8 mouse cellular contexts compared by ENCODE assay signal in genomic region chr14:55014591-55014990, GRCm38 (mm10). TPM values are rescaled to one million over a fixed set of nuclear protein-coding genes. Genes with fewer than 3 reads are reported as not detected.
DNase-seq lines count a peak whose midpoint lies in the region; ATAC-seq and TF ChIP-seq lines count a peak whose summit lies in the region.

No protein-coding gene starts in this region.

- H3K4me2 ChIP-seq in heart, embryonic 12.5 days = peak overlapping the region; percentile 81
- H3K4me2 ChIP-seq in midbrain, embryonic 13.5 days (replicated peaks) = peak overlapping the region; percentile 58

- no peak for TF ChIP-seq POLR2A in embryonic fibroblast, embryonic 13.5 days (IDR thresholded peaks at IDR 0.05; ENCODE audit: low read depth, low read length)

- peaks cover 3% of the 10 kb centered on the region for H3K9me3 ChIP-seq in heart, embryonic 12.5 days (replicated peaks)
- no peaks in the 10 kb centered on the region for H3K9me3 ChIP-seq in E14TG2a.4 (ENCODE audit: low read length)
- H3K9me3 ChIP-seq in midbrain, embryonic 13.5 days = peaks cover 2% of the 10 kb centered on the region; the same call in 1 of the 2 replicates

- peak overlapping the region; percentile 96 for H3K27ac ChIP-seq in heart, embryonic 12.5 days (ENCODE audit: poor library complexity, severe bottlenecking)
- H3K27ac ChIP-seq in embryonic fibroblast, embryonic 13.5 days (ENCODE audit: insufficient read depth, low read length) = peak overlapping the region; percentile 80
- peak overlapping the region; percentile 94 for H3K27ac ChIP-seq in midbrain, embryonic 13.5 days

- H3K4me3 ChIP-seq in heart, embryonic 12.5 days = peak overlapping the region; percentile 54
- H3K4me3 ChIP-seq in E14TG2a.4 (replicated peaks; ENCODE audit: low read length) = peak overlapping the region; percentile 92
- H3K4me3 ChIP-seq in embryonic fibroblast, embryonic 13.5 days (ENCODE audit: insufficient read depth, low read length) = peak overlapping the region; percentile 46
- H3K4me3 ChIP-seq in midbrain, embryonic 13.5 days (replicated peaks) = peak overlapping the region; percentile 46

- TF ChIP-seq CTCF in E14TG2a.4 (conservative IDR thresholded peaks at IDR 0.05; ENCODE audit: low read length) = no peak
- TF ChIP-seq CTCF in embryonic fibroblast, embryonic 13.5 days (IDR thresholded peaks at IDR 0.05; ENCODE audit: borderline replicate concordance, insufficient read depth, low read length) = no peak

- H3K4me1 ChIP-seq in heart, embryonic 12.5 days (replicated peaks) = peaks cover 12% of the 10 kb centered on the region
- H3K4me1 ChIP-seq in E14TG2a.4 (replicated peaks; ENCODE audit: low read depth, low read length) = peaks cover 9% of the 10 kb centered on the region
- H3K4me1 ChIP-seq in embryonic fibroblast, embryonic 13.5 days (ENCODE audit: control insufficient read depth, insufficient read depth, low read length) = no peaks in the 10 kb centered on the region
- H3K4me1 ChIP-seq in midbrain, embryonic 13.5 days (replicated peaks) = peaks cover 9% of the 10 kb centered on the region

- DNase-seq in heart, postnatal 14 days = no peak
- peak; percentile 73 to 76 for DNase-seq in layer of hippocampus, adult 8-10 months (ENCODE audit: low spot score in 2 of 2)
- no peak for DNase-seq in urinary bladder, postnatal 25 days (ENCODE audit: low spot score)
- no peak for DNase-seq in cerebellum, postnatal 25 days

- H3K9ac ChIP-seq in heart, embryonic 12.5 days = peak overlapping the region; percentile 71
- H3K9ac ChIP-seq in midbrain, embryonic 13.5 days (replicated peaks) = peak overlapping the region; percentile 74

- no peaks in the 10 kb centered on the region for H3K27me3 ChIP-seq in heart, embryonic 12.5 days (replicated peaks)
- H3K27me3 ChIP-seq in E14TG2a.4 (ENCODE audit: insufficient read depth, low read length) = no peaks in the 10 kb centered on the region
- H3K27me3 ChIP-seq in midbrain, embryonic 13.5 days = no peaks in the 10 kb centered on the region

- H3K36me3 ChIP-seq in heart, embryonic 12.5 days = peaks cover 19% of the 10 kb centered on the region
- H3K36me3 ChIP-seq in E14TG2a.4 (ENCODE audit: insufficient read depth, low read length) = peaks cover 25% of the 10 kb centered on the region
- peaks cover 3% of the 10 kb centered on the region; the same call in 1 of the 2 replicates for H3K36me3 ChIP-seq in midbrain, embryonic 13.5 days

- ATAC-seq in heart, embryonic 12.5 days (ENCODE audit: insufficient number of reproducible peaks, low FRiP score) = peak; percentile 60
- ATAC-seq in midbrain, embryonic 13.5 days = no peak; the same call in 1 of the 2 replicates

- under 1% methylated on average over 27 of the region's 27 CpGs for WGBS in heart, embryonic 12.5 days
- under 1% methylated on average over 27 of the region's 27 CpGs for WGBS in midbrain, embryonic 13.5 days

- intact Hi-C loops in heart, postnatal 14 days (cut with DNase I) = loop anchor here (2.0 to 10.0 kb wide), 3 partner anchors 114 to 330 kb away; partner anchors contain the start of genes 1700123O20Rik and Acin1

RNA-seq across cellular contexts. Expression of gene Ngdn, which starts 0.7 kb away (rescaled TPM):
- 55.7 and 60.8 TPM in 2 replicates for polyA plus RNA-seq in heart, embryonic 12.5 days (2016; fragmentation: Nextera tagmentation; extraction: Ambion mirVana)
- 10 to 100 TPM; 23.4 to 28.4 TPM for total RNA-seq in heart, postnatal 14 days (2021)
- 32.8 and 37.7 TPM in 2 replicates for polyA plus RNA-seq in embryonic fibroblast, embryonic 13.5 days (2011; ENCODE audit: insufficient read length, low read depth, missing spikeins)
- total RNA-seq in layer of hippocampus, adult 8-10 months (2022) = 10 to 100 TPM; 32.5 to 39.5 (median 34.1) TPM
- 60.4 and 62.7 TPM in 2 replicates for polyA plus RNA-seq in midbrain, embryonic 13.5 days (2015; fragmentation: Nextera tagmentation; extraction: Ambion mirVana)

RNA-seq across cellular contexts. Expression of gene Myh7, which starts 20.2 kb away (rescaled TPM):
- polyA plus RNA-seq in heart, embryonic 12.5 days (2016; fragmentation: Nextera tagmentation; extraction: Ambion mirVana) = 5,583 and 5,934 TPM in 2 replicates
- 1,000 to 10,000 TPM; 2,004 to 2,187 TPM for total RNA-seq in heart, postnatal 14 days (2021)
- polyA plus RNA-seq in embryonic fibroblast, embryonic 13.5 days (2011; ENCODE audit: insufficient read length, low read depth, missing spikeins) = not detected in 2 replicates
- 1 to 10 TPM; 6.0 to 10.0 (median 7.8) TPM for total RNA-seq in layer of hippocampus, adult 8-10 months (2022)
- polyA plus RNA-seq in midbrain, embryonic 13.5 days (2015; fragmentation: Nextera tagmentation; extraction: Ambion mirVana) = 4.6 and 5.3 TPM in 2 replicates

RNA-seq across cellular contexts. Expression of gene Gm17428, which starts 37.9 kb away (rescaled TPM):
- polyA plus RNA-seq in heart, embryonic 12.5 days (2016; fragmentation: Nextera tagmentation; extraction: Ambion mirVana) = not detected in 2 replicates
- not detected for total RNA-seq in heart, postnatal 14 days (2021)
- polyA plus RNA-seq in embryonic fibroblast, embryonic 13.5 days (2011; ENCODE audit: insufficient read length, low read depth, missing spikeins) = not detected in 2 replicates
- total RNA-seq in layer of hippocampus, adult 8-10 months (2022) = not detected
- not detected in 2 replicates for polyA plus RNA-seq in midbrain, embryonic 13.5 days (2015; fragmentation: Nextera tagmentation; extraction: Ambion mirVana)

RNA-seq across cellular contexts. Expression of gene Myh6, which starts 47.9 kb away (rescaled TPM):
- polyA plus RNA-seq in heart, embryonic 12.5 days (2016; fragmentation: Nextera tagmentation; extraction: Ambion mirVana) = 2,737 and 2,858 TPM in 2 replicates
- total RNA-seq in heart, postnatal 14 days (2021) = over 10,000 TPM; 23,215 to 24,603 TPM
- polyA plus RNA-seq in embryonic fibroblast, embryonic 13.5 days (2011; ENCODE audit: insufficient read length, low read depth, missing spikeins) = 1.0 TPM in 1 of 2 replicates, not detected in the other
- total RNA-seq in layer of hippocampus, adult 8-10 months (2022) = 1 to 10 TPM; 1.7 to 5.4 (median 2.6) TPM
- polyA plus RNA-seq in midbrain, embryonic 13.5 days (2015; fragmentation: Nextera tagmentation; extraction: Ambion mirVana) = 0.75 and 1.3 TPM in 2 replicates

Comparison
In these comparisons a context has a peak if more than half of its experiments do, and no peak if none do; other contexts are left out.
1. DNase-seq: peak in layer of hippocampus, adult 8-10 months (2 of 2); none in heart, postnatal 14 days (0 of 2), urinary bladder, postnatal 25 days (single experiment) and cerebellum, postnatal 25 days (0 of 2).
2. RNA of gene Myh7, which starts 20.2 kb away (polyA plus RNA-seq): 5,583 to 5,934 TPM in heart, embryonic 12.5 days; 4.6 to 5.3 TPM in midbrain, embryonic 13.5 days and not detected in embryonic fibroblast, embryonic 13.5 days; every median in the first group is over 100 times any median in the second.
3. Peak in every context shown above with its lines, with median percentiles within 50 percentile points of each other: H3K27ac ChIP-seq and H3K4me3 ChIP-seq.